In the genomic region with DNA sequence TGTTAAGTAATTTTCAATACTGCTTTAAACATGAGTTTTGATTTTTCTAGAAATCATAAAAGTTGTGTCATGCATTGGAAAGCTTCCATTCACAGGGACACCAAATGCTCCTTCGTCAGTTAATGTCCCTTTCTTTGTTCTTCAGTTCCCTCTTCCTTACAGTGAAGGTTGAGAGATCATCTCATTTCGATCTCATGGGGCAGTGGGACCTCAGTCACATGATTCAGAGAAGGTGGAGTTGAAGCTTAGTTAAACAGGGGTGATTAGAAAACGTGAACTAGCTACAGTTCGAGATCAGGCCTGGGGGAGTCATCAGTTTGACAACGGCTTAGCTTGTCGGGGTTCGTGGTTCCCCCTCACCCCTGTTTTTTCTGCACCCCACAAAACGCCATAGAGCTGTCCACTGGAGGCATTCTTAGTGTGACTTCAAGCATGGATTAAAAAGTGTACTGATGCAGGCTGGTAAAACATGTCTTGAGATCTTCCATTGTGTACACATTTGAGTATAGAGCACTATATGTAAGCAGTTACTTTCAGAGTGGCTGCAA, we compare ENCODE assay signal across 12 mouse cellular contexts. TPM values are rescaled to one million over a fixed set of nuclear protein-coding genes. Genes with fewer than 3 reads are reported as not detected.
DNase-seq lines count a peak whose midpoint lies in the region; ATAC-seq and TF ChIP-seq lines count a peak whose summit lies in the region.
"Had no signal": no experiment of that assay in that cellular context is flagged by ENCODE, and none has a peak within 500 bp of the region (broad histone marks: within the 10 kb centered on the region; RNA-seq: fewer than 3 reads in every experiment).

No protein-coding gene starts in this region.

- 0 out of 2 replicates have a peak overlapping the region, but pooled peaks have one; percentile 16 for H3K9ac ChIP-seq in lung, embryonic 16.5 days (ENCODE audit: low read length)
- no peak overlapping the region for H3K9ac ChIP-seq in intestine, postnatal 0 days (ENCODE audit: low read depth, low read length)

- peak overlapping the region; percentile 21 for H3K4me2 ChIP-seq in lung, embryonic 16.5 days (ENCODE audit: low read depth, low read length)
- H3K4me2 ChIP-seq in intestine, postnatal 0 days (replicated peaks; ENCODE audit: low read depth), result peak overlapping the region; percentile 82

- TF ChIP-seq CTCF in intestine, postnatal 0 days (IDR thresholded peaks at IDR 0.05; ENCODE audit: low read depth), result no peak

- peaks cover 19% of the 10 kb centered on the region for H3K4me1 ChIP-seq in lung, embryonic 16.5 days (replicated peaks; ENCODE audit: control insufficient read depth, insufficient read depth, low read length)
- H3K4me1 ChIP-seq in intestine, postnatal 0 days (replicated peaks; ENCODE audit: control insufficient read depth, insufficient read depth, low read length), result no peaks in the 10 kb centered on the region; the same call in 1 of the 2 replicates

- ATAC-seq in lung, embryonic 16.5 days (ENCODE audit: low read depth), result no peak
- no peak for ATAC-seq in intestine, postnatal 0 days

- H3K36me3 ChIP-seq in lung, embryonic 16.5 days (ENCODE audit: control insufficient read depth, insufficient read depth, low read length), result no peaks in the 10 kb centered on the region
- no peaks in the 10 kb centered on the region for H3K36me3 ChIP-seq in intestine, postnatal 0 days (ENCODE audit: control insufficient read depth, insufficient read depth)
- H3K36me3 ChIP-seq in splenic B cell, adult 2 months (ENCODE audit: control insufficient read depth, insufficient read depth, low read length, poor library complexity, severe bottlenecking), result no peaks in the 10 kb centered on the region

- H3K27me3 ChIP-seq in lung, embryonic 16.5 days (ENCODE audit: control insufficient read depth, insufficient read depth, low read depth, low read length), result no peaks in the 10 kb centered on the region
- H3K27me3 ChIP-seq in intestine, postnatal 0 days (replicated peaks; ENCODE audit: control insufficient read depth, insufficient read depth, low read length), result no peaks in the 10 kb centered on the region
- no peaks in the 10 kb centered on the region for H3K27me3 ChIP-seq in splenic B cell, adult 2 months (ENCODE audit: control insufficient read depth, insufficient read depth, low read length, poor library complexity, severe bottlenecking)

- DNase-seq in gastrocnemius, adult 18-20 months (ENCODE audit: low spot score), result peak; percentile 19
- DNase-seq in gastrocnemius, adult 8-10 months (ENCODE audit: low spot score in 2 of 2), result no peak
- no peak for DNase-seq in lung, postnatal 10 days
- peak; percentile 34 for DNase-seq in splenic B cell, adult 2 months (ENCODE audit: low read depth, low spot score)
- no peak for DNase-seq in gastrocnemius, postnatal 4 days (ENCODE audit: low spot score in 2 of 2)
- DNase-seq in MN1 (ENCODE audit: low spot score), result no peak
- DNase-seq: adrenal gland, postnatal 10 days; kidney, postnatal 25 days had no signal

- 34% methylated on average over 8 of the region's 8 CpGs for WGBS in lung, embryonic 16.5 days
- 30% methylated on average over 8 of the region's 8 CpGs for WGBS in intestine, postnatal 0 days

- H3K27ac ChIP-seq in lung, embryonic 16.5 days (ENCODE audit: low read length), result peak overlapping the region; percentile 52
- 0 out of 2 replicates have a peak overlapping the region, but pooled peaks have one; percentile 28 for H3K27ac ChIP-seq in intestine, postnatal 0 days (ENCODE audit: low read depth, low read length)

- no peaks in the 10 kb centered on the region for H3K9me3 ChIP-seq in lung, embryonic 16.5 days (ENCODE audit: control insufficient read depth, low read length)
- H3K9me3 ChIP-seq in intestine, postnatal 0 days (ENCODE audit: control insufficient read depth), result no peaks in the 10 kb centered on the region

- peak overlapping the region; percentile 83; the same call in 1 of the 2 replicates for H3K4me3 ChIP-seq in lung, embryonic 16.5 days (ENCODE audit: low read length)
- peak overlapping the region; percentile 76; the same call in 1 of the 2 replicates for H3K4me3 ChIP-seq in intestine, postnatal 0 days (ENCODE audit: low read depth, low read length)

RNA-seq across cellular contexts. Expression of a gene that starts 1.2 kb away (rescaled TPM):
- total RNA-seq in gastrocnemius, adult 18-20 months (2021), result 1 to 10 TPM; 3.0 to 4.1 TPM
- 1 to 10 TPM; 1.2 to 3.0 (median 1.6) TPM for total RNA-seq in gastrocnemius, adult 8-10 months (2022)
- polyA plus RNA-seq in lung, embryonic 16.5 days (2015; fragmentation: Nextera tagmentation; extraction: Ambion mirVana), result 6.3 and 8.7 TPM in 2 replicates
- 114 and 119 TPM in 2 replicates for polyA plus RNA-seq in intestine, postnatal 0 days (2015; fragmentation: Nextera tagmentation; extraction: Ambion mirVana)
- total RNA-seq in gastrocnemius, postnatal 4 days (2021), result 1 to 10 TPM; 7.7 to 8.9 TPM

RNA-seq across cellular contexts. Expression of a gene that starts 1.3 kb away (rescaled TPM):
- 10 to 100 TPM; 25.0 to 30.1 TPM for total RNA-seq in gastrocnemius, adult 18-20 months (2021)
- total RNA-seq in gastrocnemius, adult 8-10 months (2022), result 10 to 100 TPM; 17.3 to 32.3 (median 23.6) TPM
- 42.2 and 50.8 TPM in 2 replicates for polyA plus RNA-seq in lung, embryonic 16.5 days (2015; fragmentation: Nextera tagmentation; extraction: Ambion mirVana)
- polyA plus RNA-seq in intestine, postnatal 0 days (2015; fragmentation: Nextera tagmentation; extraction: Ambion mirVana), result 355 and 426 TPM in 2 replicates
- total RNA-seq in gastrocnemius, postnatal 4 days (2021), result 10 to 100 TPM; 76.4 to 86.0 TPM

RNA-seq across cellular contexts. Expression of a gene that starts 17.9 kb away (rescaled TPM):
- not detected for total RNA-seq in gastrocnemius, adult 18-20 months (2021)
- total RNA-seq in gastrocnemius, adult 8-10 months (2022), result not detected
- polyA plus RNA-seq in lung, embryonic 16.5 days (2015; fragmentation: Nextera tagmentation; extraction: Ambion mirVana), result not detected in 2 replicates
- polyA plus RNA-seq in intestine, postnatal 0 days (2015; fragmentation: Nextera tagmentation; extraction: Ambion mirVana), result not detected in 2 replicates
- total RNA-seq in gastrocnemius, postnatal 4 days (2021), result not detected
- total RNA-seq: adrenal gland, postnatal 10 days; megakaryocyte, adult 5-6 weeks had no signal
- polyA plus RNA-seq: embryonic facial prominence, embryonic 11.5 days had no signal

RNA-seq across cellular contexts. Expression of a gene that starts 22.1 kb away (rescaled TPM):
- not detected for total RNA-seq in gastrocnemius, adult 18-20 months (2021)
- not detected for total RNA-seq in gastrocnemius, adult 8-10 months (2022)
- not detected in 2 replicates for polyA plus RNA-seq in lung, embryonic 16.5 days (2015; fragmentation: Nextera tagmentation; extraction: Ambion mirVana)
- 0.17 and 0.18 TPM in 2 replicates for polyA plus RNA-seq in intestine, postnatal 0 days (2015; fragmentation: Nextera tagmentation; extraction: Ambion mirVana)
- total RNA-seq in gastrocnemius, postnatal 4 days (2021), result not detected
- total RNA-seq: adrenal gland, postnatal 10 days; megakaryocyte, adult 5-6 weeks had no signal
- polyA plus RNA-seq: embryonic facial prominence, embryonic 11.5 days had no signal

RNA-seq across cellular contexts. Expression of a gene that starts 31.6 kb away (rescaled TPM):
- under 1 TPM in 1 of 2 experiments, not detected in 1; 0.21 TPM for total RNA-seq in gastrocnemius, adult 18-20 months (2021)
- total RNA-seq in gastrocnemius, adult 8-10 months (2022), result not detected
- 0.69 and 0.97 TPM in 2 replicates for polyA plus RNA-seq in lung, embryonic 16.5 days (2015; fragmentation: Nextera tagmentation; extraction: Ambion mirVana)
- polyA plus RNA-seq in intestine, postnatal 0 days (2015; fragmentation: Nextera tagmentation; extraction: Ambion mirVana), result 2.6 and 3.0 TPM in 2 replicates
- total RNA-seq in gastrocnemius, postnatal 4 days (2021), result under 1 TPM; 0.25 to 0.52 TPM
- polyA plus RNA-seq: embryonic facial prominence, embryonic 11.5 days had no signal

Comparison
In these comparisons a context has a peak if more than half of its experiments do, and no peak if none do; other contexts are left out.
1. DNase-seq: peak in gastrocnemius, adult 18-20 months (single experiment) and splenic B cell, adult 2 months (single experiment); none in gastrocnemius, adult 8-10 months (0 of 2), lung, postnatal 10 days (single experiment), gastrocnemius, postnatal 4 days (0 of 2) and MN1 (single experiment).